Mouse (Mus musculus) gastrocnemius, adult 2 months (tissue): ENCODE measurements around the gene Tomt. TPM values are rescaled to one million over a fixed set of nuclear protein-coding genes. Genes with fewer than 3 reads are reported as not detected.

Source experiments
- DNase-seq: peaks from one replicate; pipeline ENCODE4 v3.0.0; 2022
- H3K27ac ChIP-seq: fragments of 200-600 bp; 2 replicates; pipeline ENCODE4 v1.8.1; 2022; ENCODE audit warnings: mild to moderate bottlenecking
- H3K4me3 ChIP-seq: fragments of 200-600 bp; 2 replicates; pipeline ENCODE4 v1.8.1; 2022; ENCODE audit warnings: mild to moderate bottlenecking, moderate library complexity
- CTCF ChIP-seq: fragments of 200-600 bp; IDR thresholded peaks from 2 replicates; pipeline ENCODE4 v1.8.1; 2022; ENCODE audit warnings: antibody characterized with exemption, mild to moderate bottlenecking, moderate library complexity
- intact Hi-C: fragments of 180-260 bp; cut with DNase I; formaldehyde crosslinking; loops from one replicate; pipeline ENCODE4 v1.15.1; 2025
- microRNA-seq: library from miRNA; unstranded; fragments of <30 nt; microRNA quantifications from one replicate; pipeline ENCODE4 v1.2.0, GENCODE M21; 2021
- total RNA-seq, 2 experiments: library from RNA; stranded (reverse); gene quantifications; 2 replicates each; pipeline ENCODE4 v1.2.3; 2021

Gene Tomt
- total RNA-seq, 2 experiments from 2014 or later, result not detected

DNA sequence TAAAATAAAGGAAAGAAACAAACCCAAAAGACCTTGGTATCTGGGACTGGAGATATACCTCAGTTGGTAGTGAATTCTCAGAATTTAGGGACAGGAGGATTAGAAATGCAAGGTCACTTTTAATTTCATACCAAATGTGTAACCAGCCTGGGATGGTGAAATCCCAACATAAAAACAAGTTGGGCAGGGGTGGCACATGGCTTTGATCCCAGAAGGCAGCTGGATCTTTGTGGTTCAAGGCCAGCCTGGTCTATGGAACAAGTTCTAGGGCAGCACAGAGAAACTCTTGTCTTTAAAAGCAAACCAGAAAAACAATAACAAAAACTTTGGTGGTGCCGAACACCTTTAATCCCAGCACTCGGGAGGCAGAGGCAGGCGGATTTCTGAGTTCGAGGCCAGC lies 38.7 kb downstream of the Tomt start:
- DNase-seq, result no peak
- no peak overlapping the region for H3K27ac ChIP-seq
- intact Hi-C loops, result no loop called here
- no peak overlapping the region for H3K4me3 ChIP-seq
- no peak for TF ChIP-seq CTCF

- intact Hi-C loops, result no loop called here
- DNase-seq, result no peak
- no peak overlapping the region for H3K4me3 ChIP-seq
- TF ChIP-seq CTCF, result no peak
- no peak overlapping the region for H3K27ac ChIP-seq
Observed at GRCm38 (mm10) chr7:101866491-101867265, 39.5 kb downstream of the Tomt start.

- H3K4me3 ChIP-seq, result no peak within 1 kb of the TSS
- H3K27ac ChIP-seq, result no peak within 1 kb of the TSS
- intact Hi-C loops, result no loop called here
- DNase-seq, result no peak
- TF ChIP-seq CTCF, result no peak
Observed at GRCm38 (mm10) chr7:101863415-101863814, 42.7 kb downstream of the Tomt start, which contains the start of gene Anapc15. Anapc15 (plus strand) TSS chr7:101863715.

DNA sequence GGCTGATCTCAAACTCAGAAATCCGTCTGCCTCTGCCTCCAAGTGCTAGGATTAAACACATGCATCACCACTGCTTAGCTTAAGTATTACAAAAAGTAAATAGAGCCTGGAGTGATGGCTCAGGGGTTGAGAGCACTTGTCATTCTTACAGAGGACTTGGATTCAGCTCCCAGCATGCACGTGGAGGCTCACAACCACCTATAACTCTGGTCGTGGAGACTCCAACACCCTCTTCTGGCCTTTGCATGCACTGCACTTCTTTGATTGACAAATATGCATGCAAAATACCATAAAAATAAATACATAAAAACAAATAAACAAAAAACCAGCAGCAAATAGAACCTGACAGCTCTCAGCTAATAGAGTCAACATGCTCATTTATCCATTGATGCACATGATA lies 43.9 kb downstream of the Tomt start:
- TF ChIP-seq CTCF, result no peak
- intact Hi-C loops, result no loop called here
- H3K4me3 ChIP-seq, result no peak overlapping the region
- DNase-seq, result no peak
- no peak overlapping the region for H3K27ac ChIP-seq

- Histone ChIP-seq H3K27ac (no peak overlapping the region), H3K4me3 (no peak overlapping the region)
- TF ChIP-seq CTCF, result no peak
- no peak for DNase-seq
- intact Hi-C loops, result no loop called here
Observed at GRCm38 (mm10) chr7:101860978-101861377, 45.2 kb downstream of the Tomt start.

DNA sequence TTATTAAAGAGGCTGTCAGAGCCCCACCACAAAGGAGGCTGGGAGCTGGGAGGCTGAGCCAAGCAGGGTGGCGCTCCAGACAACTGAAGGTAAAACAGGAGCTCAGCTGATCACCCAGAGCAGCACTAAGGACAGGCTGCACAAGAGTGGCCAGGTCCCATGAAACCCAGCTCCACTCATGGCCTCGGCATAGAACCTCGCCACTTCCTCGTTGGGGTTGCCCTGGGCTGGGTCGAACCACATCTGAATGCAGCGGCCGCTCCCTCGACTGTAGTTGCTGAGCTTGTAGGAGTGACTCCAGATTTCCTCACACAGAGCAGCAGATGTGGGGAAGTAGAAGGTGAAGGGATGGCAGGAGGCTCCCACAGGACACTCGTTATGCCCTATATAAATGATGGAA lies 47.8 kb downstream of the Tomt start:
- intact Hi-C loops, result no loop called here
- DNase-seq, result no peak
- no peak overlapping the region for H3K27ac ChIP-seq
- H3K4me3 ChIP-seq, result no peak overlapping the region
- no peak for TF ChIP-seq CTCF

GRCm38 (mm10) chr7:101857094-101857493 lies 49.1 kb downstream of the Tomt start, which contains the start of gene Folr2:
Folr2 (minus strand) TSS chr7:101857194.
- Histone ChIP-seq H3K27ac (no peak within 1 kb of the TSS), H3K4me3 (no peak within 1 kb of the TSS)
- DNase-seq, result no peak
- TF ChIP-seq CTCF, result no peak
- intact Hi-C loops, result no loop called here

DNA sequence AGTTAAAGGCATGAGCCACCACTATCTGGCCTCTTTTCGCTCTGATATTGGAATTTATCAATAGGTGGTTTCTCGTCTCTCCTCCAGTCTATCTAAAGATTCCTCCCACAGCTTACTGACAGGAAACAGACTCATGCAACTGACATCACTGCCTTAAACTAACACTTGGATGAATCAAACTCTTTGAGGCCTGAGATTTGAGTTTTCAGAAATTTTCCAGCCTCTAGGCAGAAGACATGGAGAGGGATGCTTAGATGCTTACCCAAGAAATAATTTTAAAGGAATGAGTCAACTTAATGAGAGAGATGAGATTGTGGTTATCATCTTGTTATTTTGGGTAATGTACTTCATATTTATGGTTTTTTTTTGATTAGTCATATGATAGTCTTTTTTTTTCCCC lies 52.3 kb downstream of the Tomt start:
- Histone ChIP-seq H3K4me3 (no peak overlapping the region), H3K27ac (peak overlapping the region; percentile 50)
- no peak for TF ChIP-seq CTCF
- DNase-seq, result no peak
- intact Hi-C loops, result no loop called here

DNA sequence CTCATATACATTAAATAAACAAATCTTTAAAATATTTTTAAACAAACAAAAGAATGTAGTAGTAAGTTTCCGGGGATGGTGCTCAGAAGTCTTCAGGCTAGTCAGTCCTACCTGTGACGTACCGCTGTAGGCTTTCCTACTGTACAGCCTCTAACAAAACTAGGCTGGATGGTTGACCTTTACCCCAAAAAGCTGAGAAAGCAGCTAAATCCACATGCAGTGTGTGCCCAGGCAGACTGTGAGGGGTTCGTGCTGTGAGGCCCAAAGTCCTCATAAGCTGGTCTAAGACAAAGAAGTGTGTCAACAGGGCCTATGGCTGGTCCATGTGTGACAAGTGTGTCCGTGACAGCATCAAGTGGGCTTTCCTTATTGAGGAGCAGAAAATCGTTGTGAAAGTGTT lies 53.3 kb downstream of the Tomt start:
- intact Hi-C loops, result no loop called here
- Histone ChIP-seq H3K4me3 (no peak overlapping the region), H3K27ac (peak overlapping the region; percentile 38; the same call in 1 of the 2 replicates)
- no peak for DNase-seq
- TF ChIP-seq CTCF, result no peak

- peak overlapping the region; percentile 24; the same call in 1 of the 2 replicates for H3K27ac ChIP-seq
- no peak for TF ChIP-seq CTCF
- intact Hi-C loops, result no loop called here
- no peak for DNase-seq
- no peak overlapping the region for H3K4me3 ChIP-seq
Observed at GRCm38 (mm10) chr7:101851689-101852088, 54.5 kb downstream of the Tomt start.

Small RNAs within 50 kb of the gene (microRNA-seq; reads per million reads assigned to microRNA genes)
- not detected for gene Gm22655

Other genes starting within 250 kb of the Tomt start
- 10 to 100 TPM; 50.0 to 71.3 TPM for gene Clpb, start 242.7 kb downstream of the Tomt start, total RNA-seq
- gene Phox2a, start 88.0 kb downstream of the Tomt start, total RNA-seq, result not detected
- 10 to 100 TPM; 89.0 to 96.5 TPM for gene Inppl1, start 68.1 kb downstream of the Tomt start, total RNA-seq
- gene Folr2, start 49.2 kb downstream of the Tomt start, total RNA-seq, result 1 to 10 TPM in 1 of 2 experiments, under 1 TPM in 1; 0.77 to 4.3 TPM
- 10 to 100 TPM; 17.3 to 26.6 TPM for gene Anapc15, start 42.6 kb downstream of the Tomt start, total RNA-seq
- 1 to 10 TPM; 2.4 to 2.8 TPM for gene Folr1, start 35.6 kb downstream of the Tomt start, total RNA-seq
- 100 to 1,000 TPM in 1 of 2 experiments, 10 to 100 TPM in 1; 93.2 to 107 TPM for gene Lamtor1, start 455 bp downstream of the Tomt start, total RNA-seq
- 1 to 10 TPM; 4.1 to 4.2 TPM for gene Lrrc51, start 27.5 kb upstream of the Tomt start, total RNA-seq
- 10 to 100 TPM; 47.1 to 53.6 TPM for gene Numa1, start 27.8 kb upstream of the Tomt start, total RNA-seq
- 1 to 10 TPM; 1.9 to 2.3 TPM for gene Il18bp, start 112.3 kb upstream of the Tomt start, total RNA-seq
- 10 to 100 TPM; 23.3 to 25.7 TPM for gene Rnf121, start 159.1 kb upstream of the Tomt start, total RNA-seq
- 1 to 10 TPM; 4.4 to 6.5 TPM for gene Xndc1, start 159.2 kb upstream of the Tomt start, total RNA-seq
- gene Xntrpc, start 159.4 kb upstream of the Tomt start, total RNA-seq, result 1 to 10 TPM in 1 of 2 experiments, under 1 TPM in 1; 0.50 to 1.2 TPM
- 1 to 10 TPM in 1 of 2 experiments, under 1 TPM in 1; 0.10 to 1.3 TPM for gene Trpc2, start 176.8 kb upstream of the Tomt start, total RNA-seq
- 100 to 1,000 TPM; 480 to 491 TPM for gene Art1, start 195.4 kb upstream of the Tomt start, total RNA-seq
- 10 to 100 TPM; 18.3 to 30.4 TPM for gene Art5, start 203.1 kb upstream of the Tomt start, total RNA-seq
- not detected for gene Chrna10, start 210.5 kb upstream of the Tomt start, total RNA-seq